Mouse (Mus musculus): ENCODE data around the gene Il17d. TPM values are rescaled to one million over a fixed set of nuclear protein-coding genes. Genes with fewer than 3 reads are reported as not detected.
A peak's percentile ranks its signal among the peaks of the same experiment; 100 is the strongest.

The Il17d gene
- polyA plus RNA-seq, 1 experiment from 2014 or later, result 3.4 TPM

- H3K4me2 ChIP-seq (replicated peaks; ENCODE audit: low read depth, low read length), result no peak overlapping the region
- ATAC-seq (ENCODE audit: insufficient number of reproducible peaks, insufficient read depth, low FRiP score, low read depth), result no peak
- no peaks in the 10 kb centered on the region for H3K4me1 ChIP-seq (ENCODE audit: control insufficient read depth, insufficient read depth, low read length)
- no peak overlapping the region for H3K27ac ChIP-seq (ENCODE audit: low read length)
- no peak overlapping the region for H3K4me3 ChIP-seq (ENCODE audit: low read depth, low read length)
- no peak overlapping the region for H3K9ac ChIP-seq (replicated peaks; ENCODE audit: low read depth, low read length)
- no peaks in the 10 kb centered on the region for H3K27me3 ChIP-seq (ENCODE audit: control insufficient read depth, insufficient read depth, low read length)
- H3K36me3 ChIP-seq (ENCODE audit: control insufficient read depth, insufficient read depth, low read length), result peaks cover 4% of the 10 kb centered on the region; the same call in 1 of the 2 replicates
- H3K9me3 ChIP-seq (ENCODE audit: control insufficient read depth, low read depth, low read length), result no peaks in the 10 kb centered on the region
Observed at GRCm38 (mm10) chr14:57552945-57553344, 28.4 kb downstream of the Il17d start.

- H3K9ac ChIP-seq (replicated peaks; ENCODE audit: low read depth, low read length), result no peak overlapping the region
- ATAC-seq (ENCODE audit: insufficient number of reproducible peaks, insufficient read depth, low FRiP score, low read depth), result no peak
- no peaks in the 10 kb centered on the region for H3K9me3 ChIP-seq (ENCODE audit: control insufficient read depth, low read depth, low read length)
- WGBS, result 84% methylated on average over 5 of the region's 5 CpGs
- H3K27me3 ChIP-seq (ENCODE audit: control insufficient read depth, insufficient read depth, low read length), result no peaks in the 10 kb centered on the region
- 0 out of 2 replicates have a peak, but pooled peaks cover 4% of the 10 kb centered on the region for H3K36me3 ChIP-seq (ENCODE audit: control insufficient read depth, insufficient read depth, low read length)
- H3K4me3 ChIP-seq (ENCODE audit: low read depth, low read length), result no peak overlapping the region
- no peak overlapping the region for H3K4me2 ChIP-seq (replicated peaks; ENCODE audit: low read depth, low read length)
- H3K4me1 ChIP-seq (ENCODE audit: control insufficient read depth, insufficient read depth, low read length), result no peaks in the 10 kb centered on the region
- H3K27ac ChIP-seq (ENCODE audit: low read length), result no peak overlapping the region
Observed at GRCm38 (mm10) chr14:57554434-57554833, 29.9 kb downstream of the Il17d start.

- Histone ChIP-seq H3K27me3 (ENCODE audit: control insufficient read depth, insufficient read depth, low read length) (no peaks in the 10 kb centered on the region), H3K27ac (ENCODE audit: low read length) (no peak overlapping the region), H3K9ac (replicated peaks; ENCODE audit: low read depth, low read length) (no peak overlapping the region), H3K4me1 (ENCODE audit: control insufficient read depth, insufficient read depth, low read length) (no peaks in the 10 kb centered on the region), H3K4me2 (replicated peaks; ENCODE audit: low read depth, low read length) (no peak overlapping the region), H3K9me3 (ENCODE audit: control insufficient read depth, low read depth, low read length) (no peaks in the 10 kb centered on the region), H3K36me3 (ENCODE audit: control insufficient read depth, insufficient read depth, low read length) (0 out of 2 replicates have a peak, but pooled peaks cover 4% of the 10 kb centered on the region), H3K4me3 (ENCODE audit: low read depth, low read length) (no peak overlapping the region)
- no peak for ATAC-seq (ENCODE audit: insufficient number of reproducible peaks, insufficient read depth, low FRiP score, low read depth)
- WGBS, result 86% methylated on average over 7 of the region's 7 CpGs
Observed at GRCm38 (mm10) chr14:57555471-57556070, 31.0 kb downstream of the Il17d start.

DNA sequence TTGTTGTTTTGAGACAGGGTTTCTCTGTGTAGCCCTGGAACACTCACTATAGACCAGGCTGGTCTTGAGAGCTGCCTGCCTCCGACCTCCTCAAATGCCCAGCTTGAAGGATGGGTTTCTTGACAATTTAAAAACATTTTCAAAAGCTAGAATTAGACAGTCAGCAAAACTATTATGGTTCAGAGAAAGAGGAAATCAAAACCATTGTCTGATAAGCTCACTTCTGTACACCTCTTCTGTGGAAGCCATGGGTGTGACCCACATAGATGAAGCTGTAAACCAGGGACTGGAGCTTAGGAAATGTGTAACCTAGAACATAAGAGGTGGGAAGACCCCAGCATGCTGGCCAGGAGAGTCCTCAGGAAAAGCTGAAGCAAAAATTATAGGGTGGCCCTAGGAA lies 32.3 kb downstream of the Il17d start:
- ATAC-seq (ENCODE audit: insufficient number of reproducible peaks, insufficient read depth, low FRiP score, low read depth), result no peak
- Histone ChIP-seq H3K27ac (ENCODE audit: low read length) (no peak overlapping the region), H3K4me1 (ENCODE audit: control insufficient read depth, insufficient read depth, low read length) (no peaks in the 10 kb centered on the region), H3K4me2 (replicated peaks; ENCODE audit: low read depth, low read length) (no peak overlapping the region), H3K9ac (replicated peaks; ENCODE audit: low read depth, low read length) (no peak overlapping the region), H3K9me3 (ENCODE audit: control insufficient read depth, low read depth, low read length) (no peaks in the 10 kb centered on the region), H3K27me3 (ENCODE audit: control insufficient read depth, insufficient read depth, low read length) (no peaks in the 10 kb centered on the region), H3K36me3 (ENCODE audit: control insufficient read depth, insufficient read depth, low read length) (0 out of 2 replicates have a peak, but pooled peaks cover 4% of the 10 kb centered on the region), H3K4me3 (ENCODE audit: low read depth, low read length) (no peak overlapping the region)
- 82% methylated on average over 1 of the region's 1 CpGs for WGBS

GRCm38 (mm10) chr14:57565626-57566025 lies 41.0 kb downstream of the Il17d start:
- 89% methylated on average over 6 of the region's 6 CpGs for WGBS

GRCm38 (mm10) chr14:57571155-57572133 lies 46.9 kb downstream of the Il17d start, which contains the start of gene Eef1akmt1:
Gene Eef1akmt1, minus strand, starts transcription at chr14:57571612.
- 8% methylated on average over 35 of the region's 35 CpGs for WGBS
- Histone ChIP-seq H3K9me3 (ENCODE audit: control insufficient read depth, low read depth, low read length) (peaks cover 4% of the 10 kb centered on the region; the same call in 1 of the 2 replicates), H3K9ac (replicated peaks; ENCODE audit: low read depth, low read length) (peak within 1 kb of the TSS; percentile 51), H3K4me2 (replicated peaks; ENCODE audit: low read depth, low read length) (peak within 1 kb of the TSS; percentile 43), H3K36me3 (ENCODE audit: control insufficient read depth, insufficient read depth, low read length) (no peaks in the 10 kb centered on the region), H3K4me1 (ENCODE audit: control insufficient read depth, insufficient read depth, low read length) (peaks cover 4% of the 10 kb centered on the region; the same call in 1 of the 2 replicates), H3K27me3 (ENCODE audit: control insufficient read depth, insufficient read depth, low read length) (no peaks in the 10 kb centered on the region), H3K4me3 (ENCODE audit: low read depth, low read length) (peak within 1 kb of the TSS; percentile 60), H3K27ac (ENCODE audit: low read length) (peak within 1 kb of the TSS; percentile 41; the same call in 1 of the 2 replicates)
- ATAC-seq (ENCODE audit: insufficient number of reproducible peaks, insufficient read depth, low FRiP score, low read depth), result peak; percentile 99

More at GRCm38 (mm10) chr14:57565626-57566025, 41.0 kb downstream of the Il17d start:
- H3K27ac ChIP-seq (ENCODE audit: low read length), result no peak overlapping the region
- no peak overlapping the region for H3K4me2 ChIP-seq (replicated peaks; ENCODE audit: low read depth, low read length)
- peaks cover 2% of the 10 kb centered on the region; the same call in 1 of the 2 replicates for H3K4me1 ChIP-seq (ENCODE audit: control insufficient read depth, insufficient read depth, low read length)
- no peak overlapping the region for H3K9ac ChIP-seq (replicated peaks; ENCODE audit: low read depth, low read length)
- no peaks in the 10 kb centered on the region for H3K9me3 ChIP-seq (ENCODE audit: control insufficient read depth, low read depth, low read length)
- ATAC-seq (ENCODE audit: insufficient number of reproducible peaks, insufficient read depth, low FRiP score, low read depth), result no peak
- H3K4me3 ChIP-seq (ENCODE audit: low read depth, low read length), result no peak overlapping the region
- H3K27me3 ChIP-seq (ENCODE audit: control insufficient read depth, insufficient read depth, low read length), result no peaks in the 10 kb centered on the region
- H3K36me3 ChIP-seq (ENCODE audit: control insufficient read depth, insufficient read depth, low read length), result no peaks in the 10 kb centered on the region; the same call in 1 of the 2 replicates

DNA sequence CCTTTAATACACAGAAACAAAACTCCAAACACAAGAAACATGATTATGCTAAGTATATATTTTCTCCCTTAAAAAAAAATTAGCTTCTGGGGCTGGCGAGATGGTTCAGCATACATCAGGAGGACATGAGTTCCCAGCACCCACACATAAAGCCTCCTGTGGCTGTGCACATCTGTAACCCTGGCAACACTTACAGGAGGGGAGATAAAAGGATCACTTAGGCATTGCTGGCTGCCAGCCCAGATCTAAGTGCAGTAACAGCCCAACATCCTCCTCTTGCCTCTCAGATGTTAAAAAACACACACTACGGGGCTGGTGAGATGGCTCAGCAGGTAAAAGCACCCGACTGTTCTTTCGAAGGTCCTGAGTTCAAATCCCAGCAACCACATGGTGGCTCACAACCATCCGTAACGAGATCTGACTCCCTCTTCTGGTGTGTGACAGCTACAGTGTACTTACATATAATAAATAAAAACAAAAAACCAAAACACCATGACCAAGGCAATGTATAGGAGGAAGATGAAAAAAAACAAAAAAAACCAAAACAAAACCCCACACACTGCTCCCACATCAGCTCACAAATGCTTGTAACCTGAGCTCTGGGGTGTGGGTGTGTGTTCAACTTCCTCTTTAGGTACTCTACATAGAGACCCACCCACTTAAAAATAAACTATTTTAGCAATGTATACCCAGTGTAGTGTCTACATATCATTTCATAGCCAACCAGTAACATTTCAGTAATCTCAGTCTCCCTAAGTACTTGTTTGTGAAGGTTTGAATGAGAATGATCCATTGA lies 50.4 kb downstream of the Il17d start:
- H3K36me3 ChIP-seq (ENCODE audit: control insufficient read depth, insufficient read depth, low read length), result no peaks in the 10 kb centered on the region
- H3K9me3 ChIP-seq (ENCODE audit: control insufficient read depth, low read depth, low read length), result peaks cover 4% of the 10 kb centered on the region; the same call in 1 of the 2 replicates
- H3K9ac ChIP-seq (replicated peaks; ENCODE audit: low read depth, low read length), result no peak overlapping the region
- ATAC-seq (ENCODE audit: insufficient number of reproducible peaks, insufficient read depth, low FRiP score, low read depth), result no peak
- no peak overlapping the region for H3K27ac ChIP-seq (ENCODE audit: low read length)
- WGBS, result 78% methylated on average over 6 of the region's 6 CpGs
- H3K27me3 ChIP-seq (ENCODE audit: control insufficient read depth, insufficient read depth, low read length), result no peaks in the 10 kb centered on the region
- no peak overlapping the region for H3K4me2 ChIP-seq (replicated peaks; ENCODE audit: low read depth, low read length)
- no peak overlapping the region for H3K4me3 ChIP-seq (ENCODE audit: low read depth, low read length)
- peaks cover 4% of the 10 kb centered on the region; the same call in 1 of the 2 replicates for H3K4me1 ChIP-seq (ENCODE audit: control insufficient read depth, insufficient read depth, low read length)
